Mouse (Mus musculus): ENCODE measurements at regions not wholly inside any gene's neighbourhood (a gene's known extent, or its start where the extent isn't known, plus 50 kb on each side); places are given as distances from the start of the nearest gene placed in this dataset.

DNA sequence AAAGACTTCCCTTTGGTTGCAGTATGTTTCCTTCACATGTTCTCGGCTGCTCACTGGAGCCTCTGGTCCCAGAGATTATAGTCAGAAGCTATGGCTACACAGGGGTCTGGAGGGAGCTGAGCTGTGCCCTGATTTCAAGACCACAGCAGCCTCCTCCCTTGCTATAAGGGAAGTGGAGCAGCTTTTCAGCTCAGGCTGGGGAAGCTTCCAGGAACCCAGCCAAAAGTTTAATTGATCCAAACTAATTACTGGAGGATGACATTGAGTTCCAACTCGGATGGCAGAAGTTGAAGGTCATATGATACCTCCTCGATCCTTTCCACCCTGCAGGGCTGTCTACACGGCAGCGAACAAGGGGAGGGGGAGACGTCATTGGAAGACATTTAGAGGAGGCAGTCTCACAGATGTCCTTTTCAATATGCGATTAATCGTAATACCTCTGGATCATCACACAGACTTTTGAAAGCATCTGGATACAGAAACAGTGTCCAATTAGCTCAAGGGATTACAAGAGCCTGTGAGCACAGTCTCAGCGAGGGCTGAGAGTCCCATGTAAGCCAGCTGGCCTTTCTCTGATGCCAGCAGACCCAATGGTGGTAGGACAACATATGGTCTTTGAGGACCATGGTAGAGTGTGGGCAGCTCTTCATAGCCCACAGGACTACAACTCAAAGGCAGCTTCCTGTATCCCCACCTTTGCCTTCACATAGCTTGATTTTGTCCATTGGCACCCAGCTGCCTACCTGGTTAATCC is 396.1 kb upstream of the Trpc7 start:
- peak; percentile 36; the same call in 1 of the 2 replicates for ATAC-seq (ENCODE audit: insufficient number of reproducible peaks, low FRiP score, low TSS enrichment)

DNA sequence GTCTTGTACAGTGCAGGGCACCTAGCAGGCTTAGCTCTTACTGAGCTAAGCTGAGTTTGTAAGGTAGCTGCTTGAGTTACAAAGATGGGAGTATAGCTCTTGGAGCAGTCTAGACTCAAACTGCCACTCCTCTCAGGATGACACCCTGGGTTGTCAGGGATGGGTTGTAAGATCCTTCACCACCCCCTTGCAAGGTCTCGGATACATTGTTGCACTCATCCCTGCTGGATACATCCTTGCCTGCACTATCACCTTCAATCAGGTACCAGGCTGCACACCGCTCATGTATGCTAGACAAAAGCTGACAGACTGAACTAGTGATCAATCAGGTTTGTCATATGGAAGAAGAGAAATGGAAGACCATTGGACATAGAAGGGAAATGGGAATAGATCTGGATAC is 390.4 kb upstream of the Trpc7 start:
- ATAC-seq (ENCODE audit: insufficient number of reproducible peaks, low FRiP score, low TSS enrichment): no peak

DNA sequence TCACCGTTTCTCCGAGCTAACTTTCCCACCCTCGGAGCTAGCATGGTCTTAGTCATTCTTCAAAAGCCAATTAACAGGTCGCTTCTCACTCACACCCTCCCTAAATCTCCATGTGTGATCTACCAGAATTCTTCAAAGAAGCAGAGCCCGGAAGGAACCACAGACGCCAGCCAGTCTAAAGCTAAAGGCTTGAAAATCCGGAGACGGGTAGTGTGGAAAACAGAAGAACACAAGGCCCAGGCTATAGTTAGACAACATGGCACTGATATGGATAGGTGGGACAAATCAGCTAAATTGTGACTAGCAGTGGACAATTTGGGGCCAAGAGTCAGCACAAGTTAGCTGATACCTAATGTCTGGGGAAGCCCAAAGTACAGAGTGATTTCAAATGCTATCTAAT is 387.0 kb upstream of the Trpc7 start:
- no peak for ATAC-seq (ENCODE audit: insufficient number of reproducible peaks, low FRiP score, low TSS enrichment)

DNA sequence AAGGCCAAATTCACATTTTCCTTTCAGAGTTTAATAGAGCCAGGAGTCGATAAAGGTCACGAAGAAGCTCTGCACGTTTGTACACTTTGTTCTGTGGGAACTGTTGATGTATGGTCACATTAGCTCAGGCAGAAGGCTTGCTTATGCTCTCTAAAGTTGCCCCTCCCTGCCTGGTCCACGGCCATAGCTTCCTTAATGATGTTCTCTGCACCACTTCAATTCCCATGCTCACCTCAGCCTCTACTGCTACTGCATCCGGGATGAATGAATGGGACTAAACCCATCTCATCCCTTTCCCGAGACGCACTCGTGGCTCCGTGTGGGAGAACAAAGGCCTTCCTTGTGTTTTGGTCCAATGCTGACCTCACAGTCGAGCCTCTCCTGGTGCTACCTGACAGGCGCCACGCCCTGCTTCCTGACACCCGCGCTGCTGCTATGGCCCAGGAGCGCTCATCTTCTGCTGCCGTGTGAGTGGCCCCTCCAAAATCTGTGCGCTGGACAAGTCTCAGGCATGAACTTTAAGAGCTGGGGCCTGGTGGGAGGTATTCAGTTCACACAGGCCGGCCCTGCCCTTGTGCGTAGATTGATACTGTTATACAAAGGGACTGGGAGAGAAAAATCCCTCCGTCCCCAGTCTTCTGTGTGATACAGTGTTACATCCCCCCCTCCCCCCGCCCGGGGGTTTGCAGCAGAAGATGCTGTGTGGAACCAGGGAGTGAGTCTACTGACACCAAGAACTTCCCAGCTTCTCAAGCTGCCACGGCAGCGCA is 386.3 kb upstream of the Trpc7 start:
- ATAC-seq (ENCODE audit: insufficient number of reproducible peaks, low FRiP score, low TSS enrichment): no peak

DNA sequence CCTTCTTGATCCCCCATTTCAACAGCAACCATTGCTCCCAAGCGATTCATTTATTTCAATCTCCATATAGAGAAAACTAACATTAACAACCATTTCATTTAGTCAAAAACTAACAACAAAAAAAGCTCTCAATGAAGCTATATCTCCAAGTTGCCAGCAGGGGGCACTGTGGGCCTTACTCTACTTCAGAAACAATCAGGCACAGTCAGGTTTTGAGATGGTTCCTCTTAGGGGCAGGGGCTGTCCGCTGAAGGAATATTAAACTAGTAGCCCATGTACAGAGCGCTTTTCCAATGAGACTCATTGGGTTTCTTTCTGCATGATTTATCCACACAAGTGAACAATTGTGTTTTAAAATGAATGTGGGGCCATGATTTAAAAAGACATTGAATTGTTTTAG is 385.7 kb upstream of the Trpc7 start:
- ATAC-seq (ENCODE audit: insufficient number of reproducible peaks, low FRiP score, low TSS enrichment): no peak

DNA sequence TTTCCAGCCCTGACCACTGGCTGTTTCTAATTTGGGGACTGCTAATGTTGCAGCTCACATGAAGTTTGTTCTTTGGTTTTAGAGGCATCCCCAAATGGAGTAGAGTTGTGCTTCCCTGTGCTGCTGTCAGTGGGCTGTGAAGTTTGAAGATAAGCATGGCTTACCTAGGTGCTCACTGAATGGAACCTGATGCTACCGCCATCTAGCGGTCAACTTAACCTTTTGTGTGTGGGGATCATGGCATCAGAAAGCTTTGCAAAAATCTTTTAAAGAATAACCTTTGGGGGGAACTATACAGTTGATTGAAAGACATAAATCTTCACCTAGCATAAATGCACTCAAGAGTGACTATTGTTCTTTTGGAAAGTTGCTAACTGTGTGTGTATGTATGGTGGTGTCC is 382.8 kb upstream of the Trpc7 start:
- no peak for ATAC-seq (ENCODE audit: insufficient number of reproducible peaks, low FRiP score, low TSS enrichment)

DNA sequence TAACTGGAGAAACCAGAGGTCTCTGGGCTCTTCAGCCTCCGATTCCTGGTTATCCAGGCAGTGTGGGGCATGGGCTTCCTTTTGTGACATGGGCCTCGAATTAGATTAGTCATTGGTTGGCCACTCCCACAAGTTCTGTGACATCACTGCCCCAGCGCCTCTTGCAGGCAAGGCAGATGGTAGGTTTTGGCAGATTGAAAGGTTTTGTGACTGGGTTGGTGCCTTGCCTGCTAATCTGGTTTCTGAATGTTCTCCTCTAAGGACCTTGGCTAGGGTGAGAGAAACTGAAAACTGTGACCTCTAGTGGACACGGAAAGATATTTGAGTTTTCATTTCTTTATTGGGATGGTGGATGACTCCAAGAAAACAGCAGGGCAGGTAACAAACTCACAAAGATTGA is 381.3 kb upstream of the Trpc7 start:
- no peak for ATAC-seq (ENCODE audit: insufficient number of reproducible peaks, low FRiP score, low TSS enrichment)

DNA sequence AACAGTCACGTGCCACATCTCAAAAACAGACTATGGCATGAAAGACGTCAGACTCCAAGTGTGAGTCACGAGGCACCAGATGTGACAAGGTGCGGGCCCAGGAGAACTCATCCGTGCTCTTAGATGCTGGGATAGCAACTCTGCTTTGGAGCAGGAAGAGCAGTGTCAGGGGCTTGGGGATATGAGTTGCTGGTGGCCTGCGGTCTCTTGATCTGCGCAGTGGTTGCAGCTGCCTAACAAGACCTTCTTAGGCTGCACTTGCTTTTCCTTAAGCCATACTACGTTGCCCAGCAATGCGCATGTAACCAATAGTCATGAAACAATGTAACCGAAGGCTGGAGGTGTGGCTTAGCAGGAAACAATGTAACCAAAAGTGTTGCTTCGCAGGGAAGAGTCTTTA is 380.1 kb upstream of the Trpc7 start:
- ATAC-seq (ENCODE audit: insufficient number of reproducible peaks, low FRiP score, low TSS enrichment): no peak

DNA sequence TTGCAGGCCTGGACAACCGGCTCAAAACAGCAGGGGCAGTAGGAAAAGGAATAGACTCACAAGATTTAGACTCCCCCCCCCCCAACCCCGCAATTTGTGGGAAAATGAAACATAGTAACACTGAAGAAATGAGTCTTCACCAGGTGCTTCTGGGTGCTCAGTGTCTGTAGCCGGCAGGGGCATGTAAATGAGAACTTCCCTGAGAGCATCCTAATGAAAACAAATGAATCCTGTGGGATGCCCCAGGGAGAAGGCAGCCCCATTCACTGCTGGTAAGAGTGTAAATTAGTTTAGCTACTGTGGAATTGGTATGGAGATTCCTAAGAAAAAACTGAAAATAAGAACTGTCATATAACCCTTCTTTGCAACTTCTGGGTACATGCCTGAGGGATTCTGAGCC is 377.8 kb upstream of the Trpc7 start:
- no peak for ATAC-seq (ENCODE audit: insufficient number of reproducible peaks, low FRiP score, low TSS enrichment)

DNA sequence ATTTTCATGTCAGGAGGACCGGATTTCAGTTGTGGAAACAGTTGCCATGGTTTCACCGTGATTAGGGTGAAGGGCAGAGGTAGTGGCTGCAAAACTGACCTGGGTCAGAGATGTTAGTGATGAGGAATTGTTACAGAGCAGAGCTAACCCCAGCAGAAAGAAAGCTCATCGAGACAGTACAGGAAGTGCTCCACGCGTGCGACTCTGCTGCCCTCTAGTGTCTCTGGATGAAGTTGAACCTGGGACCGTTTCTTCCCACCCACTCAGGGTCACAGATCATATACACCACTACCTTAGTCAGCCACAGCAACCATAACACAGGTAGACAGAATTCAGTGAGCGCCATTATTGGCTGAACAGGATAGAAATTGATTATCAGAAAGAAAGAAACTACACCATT is 373.8 kb upstream of the Trpc7 start:
- ATAC-seq (ENCODE audit: insufficient number of reproducible peaks, low FRiP score, low TSS enrichment): peak; percentile 78

DNA sequence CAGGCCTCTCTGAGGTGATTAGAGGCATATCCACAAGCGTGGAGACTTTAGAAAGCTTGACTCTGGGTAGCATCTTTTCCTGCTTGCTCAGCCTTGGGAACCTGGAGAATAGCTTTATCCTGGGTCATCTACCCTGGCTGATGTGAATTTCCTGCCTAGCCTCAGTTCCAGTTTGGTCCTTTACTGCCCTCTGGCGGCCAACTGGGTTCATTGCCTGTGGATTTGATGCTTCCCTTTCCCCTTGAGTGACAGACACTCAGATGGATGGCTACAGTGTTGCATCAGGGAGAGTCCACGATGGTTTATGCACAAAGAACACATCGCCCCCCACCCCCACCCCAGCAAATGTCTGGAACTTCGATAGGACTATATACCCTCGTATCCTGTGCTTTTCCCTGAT is 364.1 kb upstream of the Trpc7 start:
- ATAC-seq (ENCODE audit: insufficient number of reproducible peaks, low FRiP score, low TSS enrichment): peak; percentile 76; the same call in 1 of the 2 replicates

DNA sequence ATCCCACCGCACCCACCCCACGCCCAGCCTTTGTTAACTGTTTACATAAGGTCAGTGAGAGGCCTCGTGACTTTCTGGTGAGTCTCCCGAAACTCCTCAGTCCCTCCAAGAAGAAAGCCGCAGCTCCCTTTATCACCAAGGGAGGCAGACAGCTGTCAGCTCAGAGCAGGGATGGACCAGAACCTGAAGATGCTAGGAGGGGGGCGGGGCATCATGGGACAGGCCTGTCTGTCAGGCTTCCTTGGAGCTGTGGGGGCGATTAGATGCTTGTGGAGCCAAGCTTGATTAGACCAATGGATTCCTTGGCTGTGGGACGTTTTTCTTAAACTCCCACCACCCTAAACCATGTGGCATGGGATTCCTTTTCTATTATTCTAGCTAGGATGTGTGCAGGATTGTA is 363.7 kb upstream of the Trpc7 start:
- ATAC-seq (ENCODE audit: insufficient number of reproducible peaks, low FRiP score, low TSS enrichment): no peak

DNA sequence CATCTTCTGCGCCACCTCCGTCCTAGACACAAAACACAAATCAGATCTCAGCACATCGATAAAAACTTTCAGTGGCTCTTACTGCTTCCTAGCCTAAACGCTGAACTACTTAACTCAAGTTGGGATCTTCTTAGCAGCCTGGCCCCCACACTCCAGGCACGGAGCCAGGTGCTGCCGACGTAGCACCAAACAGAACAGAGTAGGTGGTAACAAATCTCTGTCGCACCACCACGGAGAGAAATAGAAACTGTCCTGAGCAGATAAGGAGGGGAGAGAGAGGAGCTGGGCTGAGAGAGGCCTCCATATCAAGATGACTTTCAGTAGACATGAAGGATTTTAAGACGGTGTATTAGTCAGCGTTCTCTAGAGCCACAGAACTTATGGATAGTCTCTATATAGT is 360.1 kb upstream of the Trpc7 start:
- no peak for ATAC-seq (ENCODE audit: insufficient number of reproducible peaks, low FRiP score, low TSS enrichment)

DNA sequence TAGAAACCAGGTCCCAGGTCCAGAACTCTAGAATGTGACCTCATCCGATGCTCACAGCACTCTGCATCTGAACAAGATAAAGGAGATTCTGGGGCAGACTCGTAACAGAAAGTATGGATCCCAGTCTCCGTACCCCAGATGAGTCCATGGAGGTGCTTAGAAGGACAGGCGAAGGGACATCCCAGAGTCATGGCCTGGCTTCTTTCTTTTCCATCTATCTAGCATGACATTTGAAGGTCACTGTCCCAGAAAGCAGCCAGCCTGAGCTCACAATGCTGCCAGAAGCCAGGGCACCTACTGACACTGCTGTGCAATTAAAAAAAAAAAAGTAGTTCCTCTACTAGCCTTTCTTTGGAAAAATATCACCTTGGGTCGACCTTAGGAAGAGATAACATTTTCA is 354.1 kb upstream of the Trpc7 start:
- no peak for ATAC-seq (ENCODE audit: insufficient number of reproducible peaks, low FRiP score, low TSS enrichment)

DNA sequence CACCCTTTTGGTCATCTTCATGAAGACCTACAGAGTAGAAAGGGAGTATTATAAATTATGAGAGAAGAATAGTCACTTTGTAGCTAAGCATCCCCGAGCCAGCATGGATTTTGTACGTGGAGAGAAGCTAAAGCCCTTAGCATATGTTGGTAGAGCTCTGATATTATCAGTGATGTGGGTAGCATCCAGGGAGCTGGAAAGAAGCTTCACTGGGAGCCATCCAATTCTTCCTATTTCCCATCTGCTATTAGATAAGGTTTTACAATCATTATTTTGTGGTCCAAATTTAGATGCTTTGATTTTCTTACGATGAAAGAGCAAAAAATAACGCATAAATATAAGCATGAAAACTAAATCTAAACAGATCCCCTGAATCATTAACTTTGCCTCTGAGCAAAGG is 353.6 kb upstream of the Trpc7 start:
- no peak for ATAC-seq (ENCODE audit: insufficient number of reproducible peaks, low FRiP score, low TSS enrichment)

DNA sequence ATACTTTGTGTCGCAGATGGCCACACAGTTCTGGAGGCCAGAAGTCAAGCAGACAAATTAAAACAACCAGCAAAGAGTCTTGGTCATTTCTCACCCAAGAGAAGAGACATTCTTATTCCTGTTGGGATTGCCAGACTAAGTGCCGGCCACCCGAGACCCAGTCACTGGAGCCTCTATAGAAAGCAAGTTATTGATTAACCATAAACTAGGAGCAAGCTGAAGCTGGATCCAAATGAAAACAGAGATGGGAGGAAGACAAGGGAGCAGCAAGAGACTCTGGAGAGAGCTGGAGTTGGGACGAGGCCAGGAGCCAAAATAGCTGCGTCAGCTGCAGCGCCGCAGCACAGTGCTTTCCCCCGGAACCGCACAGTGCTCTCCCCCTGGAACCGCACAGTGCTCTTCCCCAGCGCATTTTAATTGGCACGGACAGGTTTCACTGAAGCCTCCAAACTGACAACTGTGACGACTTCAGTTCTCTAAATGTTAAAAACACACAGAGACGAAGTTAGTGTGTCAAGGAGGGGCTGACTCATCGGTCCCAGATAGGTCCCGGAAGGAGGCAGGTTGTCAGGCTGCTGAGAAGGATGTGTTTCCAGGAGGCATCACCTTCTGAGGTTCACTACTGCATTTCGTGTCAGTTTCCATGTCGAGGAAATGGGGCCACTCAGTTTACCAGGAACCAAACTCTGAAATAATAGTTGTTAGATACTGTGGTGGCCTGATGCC is 350.6 kb upstream of the Trpc7 start:
- ATAC-seq (ENCODE audit: insufficient number of reproducible peaks, low FRiP score, low TSS enrichment): 0 out of 2 replicates have a peak, but pooled peaks have one; percentile 32

DNA sequence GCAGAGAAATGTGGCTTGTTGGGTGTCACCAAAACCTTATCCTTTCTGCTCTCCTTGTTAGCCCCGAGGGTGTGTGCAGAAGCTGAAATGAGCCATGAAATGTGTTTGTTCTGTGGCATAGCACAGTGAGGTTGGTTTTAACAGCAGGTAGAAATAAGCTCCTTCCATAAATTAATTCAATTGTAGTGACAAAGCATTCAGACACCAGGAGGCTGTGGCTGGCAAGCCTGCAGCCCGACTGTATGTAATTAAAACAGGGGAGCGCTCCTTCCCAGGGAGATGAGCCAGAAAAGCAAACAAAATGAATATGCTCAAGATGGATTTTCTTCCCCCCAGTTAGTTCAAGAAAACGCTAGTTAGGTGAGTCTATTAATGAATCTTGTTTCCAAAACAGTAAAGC is 341.1 kb upstream of the Trpc7 start:
- ATAC-seq (ENCODE audit: insufficient number of reproducible peaks, low FRiP score, low TSS enrichment): no peak

DNA sequence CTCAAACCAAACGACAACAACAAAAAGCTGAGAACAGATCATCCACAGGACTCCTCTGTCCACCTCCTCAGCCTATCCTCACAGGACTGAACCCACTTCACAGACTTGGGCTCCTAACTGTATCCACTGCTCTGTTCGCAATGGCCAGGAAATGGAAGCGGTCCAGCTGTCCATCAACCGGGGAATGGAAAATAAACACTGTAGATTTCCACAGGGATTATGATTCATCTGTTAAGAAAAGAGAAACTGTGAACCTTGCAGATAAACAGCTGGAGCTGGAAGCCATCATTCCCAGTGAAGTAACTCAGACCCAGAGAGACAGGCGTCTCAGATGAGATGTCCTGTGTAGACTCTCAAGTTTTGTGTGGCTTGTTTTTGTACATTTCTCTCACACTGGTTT is 340.4 kb upstream of the Trpc7 start:
- ATAC-seq (ENCODE audit: insufficient number of reproducible peaks, low FRiP score, low TSS enrichment): no peak

DNA sequence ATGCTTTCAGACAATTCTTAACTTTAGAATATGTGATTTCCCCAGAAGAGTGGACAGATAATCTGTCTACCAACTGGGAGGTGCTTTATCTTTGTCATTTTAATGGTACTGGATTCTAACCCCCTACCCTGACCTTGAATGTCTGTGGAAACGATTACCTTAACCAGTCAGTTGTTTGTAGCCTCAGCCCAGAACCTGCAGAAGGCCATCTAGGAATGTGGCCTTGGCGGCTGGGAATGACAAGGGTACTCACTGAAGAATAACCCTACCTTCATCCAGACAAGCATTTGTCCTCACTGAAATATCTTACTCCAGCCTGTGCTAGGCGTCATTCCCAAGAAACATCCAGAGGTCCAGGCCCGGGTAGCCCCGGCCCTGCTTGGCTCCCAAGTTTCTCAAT is 337.1 kb upstream of the Trpc7 start:
- no peak for ATAC-seq (ENCODE audit: insufficient number of reproducible peaks, low FRiP score, low TSS enrichment)

DNA sequence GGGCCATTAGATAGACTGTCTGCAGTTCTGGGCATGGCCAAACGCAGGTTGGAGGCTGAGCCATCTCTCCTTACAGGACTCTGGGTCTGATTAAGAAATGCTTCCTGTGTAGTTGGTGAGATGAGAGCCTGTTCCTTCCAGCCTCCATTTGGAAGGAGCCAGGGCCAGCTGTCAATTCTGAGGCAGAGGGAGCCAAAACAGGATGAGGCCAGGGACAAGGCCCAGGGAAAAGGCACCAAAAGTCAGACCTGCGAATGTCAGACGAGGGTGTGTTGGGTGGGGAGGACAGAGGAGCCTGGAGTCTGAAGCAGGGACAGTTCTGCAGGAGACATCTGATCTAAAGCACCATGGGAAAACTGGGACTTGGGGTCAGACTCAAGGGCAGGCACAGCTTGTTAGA is 335.9 kb upstream of the Trpc7 start:
- ATAC-seq (ENCODE audit: insufficient number of reproducible peaks, low FRiP score, low TSS enrichment): peak; percentile 56; the same call in 1 of the 2 replicates

DNA sequence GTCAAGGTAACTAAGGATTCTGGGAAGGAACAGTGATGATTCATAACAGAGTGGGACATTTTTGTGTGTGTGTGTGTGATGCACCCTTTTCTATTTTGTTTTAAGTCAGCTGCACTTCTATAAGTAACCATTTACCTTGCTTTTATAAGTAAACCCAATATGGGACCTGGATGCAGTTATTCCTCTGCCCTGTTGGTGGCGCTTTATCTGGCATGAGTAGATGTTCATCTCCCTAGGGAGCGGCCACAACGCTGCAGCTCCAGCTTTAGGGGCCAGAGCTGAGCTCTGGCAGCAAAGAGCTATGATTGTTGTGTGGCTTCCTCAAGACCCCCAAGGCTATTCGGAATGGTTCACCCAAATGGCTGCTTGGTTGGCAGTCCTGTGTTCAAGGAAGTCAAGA is 334.5 kb upstream of the Trpc7 start:
- ATAC-seq (ENCODE audit: insufficient number of reproducible peaks, low FRiP score, low TSS enrichment): no peak
